ENCODE assay signal across 8 mouse cellular contexts in the genomic region with DNA sequence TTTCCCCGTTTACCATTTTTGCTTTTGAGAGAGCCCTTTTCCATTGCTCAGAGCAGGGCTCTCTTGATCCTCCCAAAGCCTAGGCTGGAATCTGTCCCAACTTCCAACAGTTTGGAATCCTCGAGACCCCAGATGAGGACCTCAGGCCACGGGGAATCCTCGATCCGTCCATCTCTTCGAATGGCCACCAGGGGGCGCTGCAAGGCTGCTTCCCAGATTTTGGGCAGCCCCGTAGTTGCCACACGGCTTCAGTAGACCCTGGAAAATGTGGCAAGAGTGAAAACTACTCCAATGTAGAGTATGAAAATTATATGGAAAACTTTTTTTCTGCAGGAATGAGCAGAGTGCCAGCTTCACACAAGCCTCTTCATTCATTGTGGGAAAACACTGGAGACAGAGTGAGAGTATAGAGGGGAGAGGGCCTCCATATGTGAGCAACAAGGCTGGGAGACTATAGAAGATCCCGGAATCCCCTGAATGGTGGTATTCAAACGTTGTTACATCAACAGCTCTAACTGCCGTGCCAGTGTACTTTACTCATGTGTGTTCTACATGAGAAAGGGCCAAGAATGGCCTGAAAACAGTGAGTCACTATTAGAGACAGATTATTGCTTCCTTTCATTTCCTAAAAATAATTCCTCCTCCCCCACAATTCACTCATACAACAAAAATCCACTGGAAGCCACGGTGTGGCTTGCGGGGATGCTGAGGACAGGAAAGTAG. TPM values are rescaled to one million over a fixed set of nuclear protein-coding genes. Genes with fewer than 3 reads are reported as not detected.
DNase-seq lines count a peak whose midpoint lies in the region; ATAC-seq and TF ChIP-seq lines count a peak whose summit lies in the region.

A gene (minus strand): TSS at position 191 of the 723 bp plus-strand sequence.

- H3K4me3 ChIP-seq in E14TG2a.4 (replicated peaks; ENCODE audit: low read length) = no peak within 1 kb of the TSS
- no peak within 1 kb of the TSS for H3K4me3 ChIP-seq in forebrain, embryonic 12.5 days (replicated peaks)
- H3K4me3 ChIP-seq in lung, embryonic 15.5 days = no peak within 1 kb of the TSS
- H3K4me3 ChIP-seq in olfactory bulb, adult 2 months (ENCODE audit: insufficient read depth, low read depth, low read length) = no peak within 1 kb of the TSS
- no peak within 1 kb of the TSS for H3K4me3 ChIP-seq in thymus, adult 2 months (ENCODE audit: control insufficient read depth, insufficient read depth, low read length)

- peak; percentile 63; the same call in 1 of the 2 replicates for ATAC-seq in forebrain, embryonic 12.5 days (ENCODE audit: low FRiP score)
- peak; percentile 49; the same call in 1 of the 2 replicates for ATAC-seq in lung, embryonic 15.5 days (ENCODE audit: borderline replicate concordance, extremely low read depth, low FRiP score, low TSS enrichment)

- TF ChIP-seq CTCF in E14TG2a.4 (conservative IDR thresholded peaks at IDR 0.05; ENCODE audit: low read length) = peak; percentile 81
- peak; percentile 95 for TF ChIP-seq CTCF in olfactory bulb, adult 2 months (IDR thresholded peaks at IDR 0.05; ENCODE audit: insufficient read depth, low read depth, low read length)
- peak; percentile 93 for TF ChIP-seq CTCF in thymus, adult 2 months (IDR thresholded peaks at IDR 0.05; ENCODE audit: borderline replicate concordance, control insufficient read depth, extremely low read depth, insufficient read depth, low read length, poor library complexity)

- peak; percentile 70 for DNase-seq in brain, adult 2 months (ENCODE audit: low read depth, low spot score)
- DNase-seq in heart, postnatal 10 days = peak; percentile 79 to 89
- DNase-seq in kidney, postnatal 4 days = peak; percentile 88 to 89
- DNase-seq in thymus, adult 2 months = peak; percentile 71

- intact Hi-C loops in heart, postnatal 10 days (cut with DNase I) = loop anchor here (1.0 to 10.0 kb wide), 4 partner anchors 57 to 244 kb away; a partner anchor contains a TSS

- no peaks in the 10 kb centered on the region for H3K4me1 ChIP-seq in E14TG2a.4 (replicated peaks; ENCODE audit: low read depth, low read length)
- H3K4me1 ChIP-seq in forebrain, embryonic 12.5 days = no peaks in the 10 kb centered on the region
- H3K4me1 ChIP-seq in lung, embryonic 15.5 days = no peaks in the 10 kb centered on the region
- H3K4me1 ChIP-seq in olfactory bulb, adult 2 months (ENCODE audit: control insufficient read depth, insufficient read depth, low read length) = no peaks in the 10 kb centered on the region
- no peaks in the 10 kb centered on the region for H3K4me1 ChIP-seq in thymus, adult 2 months (replicated peaks; ENCODE audit: control insufficient read depth, insufficient read depth, low read length)

- WGBS in forebrain, embryonic 12.5 days = 20% methylated on average over 14 of the region's 14 CpGs
- 24% methylated on average over 14 of the region's 14 CpGs for WGBS in lung, embryonic 15.5 days
- WGBS in olfactory bulb, adult 2 months = 7% methylated on average over 14 of the region's 14 CpGs
- 25% methylated on average over 14 of the region's 14 CpGs for WGBS in thymus, adult 2 months

- H3K27ac ChIP-seq in forebrain, embryonic 12.5 days = no peak within 1 kb of the TSS
- no peak within 1 kb of the TSS for H3K27ac ChIP-seq in lung, embryonic 15.5 days
- no peak within 1 kb of the TSS for H3K27ac ChIP-seq in olfactory bulb, adult 2 months (ENCODE audit: insufficient read depth, low read depth, low read length)
- no peak within 1 kb of the TSS for H3K27ac ChIP-seq in thymus, adult 2 months (ENCODE audit: control insufficient read depth, insufficient read depth, low read length)

- H3K9me3 ChIP-seq in E14TG2a.4 (ENCODE audit: low read length) = no peaks in the 10 kb centered on the region
- no peaks in the 10 kb centered on the region for H3K9me3 ChIP-seq in forebrain, embryonic 12.5 days
- H3K9me3 ChIP-seq in lung, embryonic 15.5 days = no peaks in the 10 kb centered on the region

- no peak within 1 kb of the TSS for H3K9ac ChIP-seq in forebrain, embryonic 12.5 days
- no peak within 1 kb of the TSS for H3K9ac ChIP-seq in lung, embryonic 15.5 days

- H3K27me3 ChIP-seq in E14TG2a.4 (ENCODE audit: insufficient read depth, low read length) = peaks cover 4% of the 10 kb centered on the region; the same call in 1 of the 2 replicates
- no peaks in the 10 kb centered on the region for H3K27me3 ChIP-seq in forebrain, embryonic 12.5 days
- no peaks in the 10 kb centered on the region for H3K27me3 ChIP-seq in lung, embryonic 15.5 days
- H3K27me3 ChIP-seq in thymus, adult 2 months (ENCODE audit: control insufficient read depth, insufficient read depth, low read length) = no peaks in the 10 kb centered on the region

- H3K36me3 ChIP-seq in E14TG2a.4 (ENCODE audit: insufficient read depth, low read length) = no peaks in the 10 kb centered on the region
- no peaks in the 10 kb centered on the region for H3K36me3 ChIP-seq in forebrain, embryonic 12.5 days (replicated peaks)
- no peaks in the 10 kb centered on the region for H3K36me3 ChIP-seq in lung, embryonic 15.5 days
- no peaks in the 10 kb centered on the region for H3K36me3 ChIP-seq in thymus, adult 2 months (ENCODE audit: control insufficient read depth, insufficient read depth, low read length)

- no peak within 1 kb of the TSS for H3K4me2 ChIP-seq in forebrain, embryonic 12.5 days
- H3K4me2 ChIP-seq in lung, embryonic 15.5 days = no peak within 1 kb of the TSS

- no peak for TF ChIP-seq POLR2A in olfactory bulb, adult 2 months (IDR thresholded peaks at IDR 0.05; ENCODE audit: insufficient read depth, low read depth, low read length)
- no peak for TF ChIP-seq POLR2A in thymus, adult 2 months (IDR thresholded peaks at IDR 0.05; ENCODE audit: control insufficient read depth, extremely low read depth, insufficient read depth, low read length, poor library complexity)

RNA-seq across cellular contexts. Expression of the gene that starts here (rescaled TPM):
- polyA plus RNA-seq in forebrain, embryonic 12.5 days (2016; fragmentation: Nextera tagmentation; extraction: Ambion mirVana) = 0.44 and 0.50 TPM in 2 replicates
- not detected for total RNA-seq in heart, postnatal 10 days (2021)
- polyA plus RNA-seq in lung, embryonic 15.5 days (2015; fragmentation: Nextera tagmentation; extraction: Ambion mirVana) = 0.10 and 0.31 TPM in 2 replicates
- not detected in 2 replicates for polyA plus RNA-seq in olfactory bulb, adult 2 months (2012; ENCODE audit: insufficient read depth, insufficient read length, low replicate concordance, missing spikeins)
- 0.05 TPM in 1 of 2 replicates, not detected in the other for polyA plus RNA-seq in thymus, adult 2 months (2012; rRNA removed)

Comparison
In these comparisons a context has a peak if more than half of its experiments do, and no peak if none do; other contexts are left out.
1. Peak in ATAC-seq in forebrain, embryonic 12.5 days; RNA of the gene not detected or under 1 TPM.
2. Peak in DNase-seq in heart, postnatal 10 days; RNA of the gene not detected or under 1 TPM.
3. Peak in ATAC-seq in lung, embryonic 15.5 days; RNA of the gene not detected or under 1 TPM.
4. Peak in DNase-seq in thymus, adult 2 months; RNA of the gene not detected or under 1 TPM.